Mouse (Mus musculus) liver, adult (tissue): ENCODE measurements at regions not wholly inside any gene's neighbourhood (a gene's known extent, or its start where the extent isn't known, plus 50 kb on each side); places are given as distances from the start of the nearest gene placed in this dataset.

Experiments used
- GATA4 ChIP-seq: IDR thresholded peaks from 2 replicates; pipeline ENCODE4 v1.6.1; 2014; ENCODE audit warnings: mild to moderate bottlenecking, low read length; ENCODE audit not compliant: insufficient replicate concordance

DNA sequence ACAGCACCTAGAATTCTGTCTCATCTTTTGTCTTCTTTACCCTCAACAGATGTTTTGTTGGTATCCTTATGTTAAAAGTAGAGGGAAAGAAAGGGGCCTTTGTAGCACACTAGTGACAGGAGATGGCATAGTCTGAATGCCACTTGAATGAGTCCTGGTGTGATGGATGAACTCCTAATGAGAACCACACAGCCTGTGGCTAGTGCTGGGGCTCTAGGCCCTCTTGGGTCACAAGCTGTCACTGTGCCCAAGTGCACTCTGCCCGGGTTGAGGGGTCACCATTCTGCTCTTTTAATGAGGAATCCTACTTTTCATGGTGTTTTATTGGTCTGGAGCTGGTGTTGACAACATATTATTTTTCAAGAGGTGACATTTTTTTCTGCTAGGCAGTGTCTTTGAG, 355.0 kb upstream of the Nrp1 start:
- TF ChIP-seq GATA4 = no peak

DNA sequence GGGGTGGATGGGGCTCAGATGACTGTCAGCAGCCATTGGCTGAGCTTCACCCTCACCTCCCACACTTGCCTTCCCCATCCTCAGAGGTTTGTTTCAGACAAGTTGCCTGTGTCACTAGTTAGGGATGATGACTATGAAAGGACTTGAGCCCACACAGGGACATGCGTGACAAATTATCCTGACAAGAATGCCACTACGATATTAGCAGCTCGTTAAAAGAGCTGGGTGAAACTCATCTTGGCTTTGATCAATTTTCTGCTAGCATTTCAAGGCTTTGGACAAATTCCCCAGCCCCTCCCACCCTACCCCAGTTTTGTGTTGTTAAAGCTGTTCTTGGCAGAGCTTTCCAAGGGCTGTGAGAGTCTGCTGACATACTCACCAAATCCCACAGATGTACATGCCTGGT, 354.5 kb upstream of the Nrp1 start:
- TF ChIP-seq GATA4 = no peak

DNA sequence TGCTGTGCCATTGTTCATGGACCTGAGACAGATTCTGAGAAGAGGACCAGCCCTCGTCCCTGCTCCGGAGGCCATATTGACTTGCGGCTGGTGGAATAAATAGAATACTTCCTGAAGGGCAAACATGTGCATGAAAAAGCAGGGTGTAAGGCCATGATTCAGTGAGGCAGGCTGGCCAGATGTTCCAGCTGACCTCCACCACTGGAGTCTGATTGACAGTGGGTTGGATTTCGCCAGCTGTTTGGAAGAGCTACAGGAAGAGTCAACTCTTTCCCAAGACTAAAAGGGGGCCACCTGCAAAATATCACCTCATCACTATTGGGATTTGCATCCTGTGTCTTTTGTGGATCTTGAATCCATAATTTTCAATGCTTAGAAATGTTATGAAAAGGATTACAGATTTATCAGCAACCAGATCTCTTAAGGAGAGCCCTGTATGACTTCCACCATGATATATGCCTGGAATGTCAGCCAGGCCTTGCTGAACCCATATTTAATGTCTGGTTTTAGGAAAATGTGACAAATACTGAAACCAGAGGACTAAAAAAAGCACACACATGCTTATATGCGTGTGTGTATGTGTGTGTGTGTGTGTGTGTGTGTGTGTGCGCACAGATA, 348.9 kb upstream of the Nrp1 start:
- no peak for TF ChIP-seq GATA4

DNA sequence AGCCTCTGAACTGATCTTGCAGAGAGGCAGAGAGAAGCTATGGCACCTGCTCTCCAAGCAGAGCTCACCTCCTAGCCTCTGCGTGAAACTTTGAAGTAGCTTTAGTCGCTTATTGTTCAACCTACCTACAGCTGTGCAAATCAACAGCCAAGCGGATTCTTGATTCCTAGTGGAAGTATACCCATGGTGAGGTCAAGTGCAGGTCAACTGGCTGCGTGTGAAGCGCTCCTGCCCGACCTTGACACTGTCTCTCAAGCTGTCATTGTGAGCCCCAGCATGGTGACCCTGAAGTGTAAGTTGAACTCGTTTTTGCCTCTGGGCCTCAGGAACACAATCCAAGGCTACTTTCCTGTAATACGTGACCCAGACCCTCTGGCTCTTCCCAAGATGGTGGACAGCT, 341.2 kb upstream of the Nrp1 start:
- TF ChIP-seq GATA4 = no peak

DNA sequence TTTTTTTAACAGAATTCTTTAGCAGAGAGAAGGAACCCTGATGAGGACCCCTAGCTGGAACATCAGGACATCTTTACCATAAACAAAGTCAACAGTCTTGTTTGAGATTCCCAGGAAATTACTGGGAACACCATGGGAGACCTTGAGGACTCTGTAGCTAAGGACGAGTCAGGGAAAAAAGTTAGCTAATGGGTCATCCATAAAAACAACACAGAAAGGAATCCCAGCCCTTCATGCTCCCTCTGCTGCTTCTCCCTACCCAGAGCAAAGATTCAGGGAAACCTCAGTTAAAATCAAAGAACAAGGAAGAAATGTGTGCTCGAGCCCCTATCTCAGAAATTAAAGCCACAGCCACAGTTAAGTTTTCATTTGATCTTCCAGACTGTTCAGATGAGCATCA, 334.7 kb upstream of the Nrp1 start:
- no peak for TF ChIP-seq GATA4

DNA sequence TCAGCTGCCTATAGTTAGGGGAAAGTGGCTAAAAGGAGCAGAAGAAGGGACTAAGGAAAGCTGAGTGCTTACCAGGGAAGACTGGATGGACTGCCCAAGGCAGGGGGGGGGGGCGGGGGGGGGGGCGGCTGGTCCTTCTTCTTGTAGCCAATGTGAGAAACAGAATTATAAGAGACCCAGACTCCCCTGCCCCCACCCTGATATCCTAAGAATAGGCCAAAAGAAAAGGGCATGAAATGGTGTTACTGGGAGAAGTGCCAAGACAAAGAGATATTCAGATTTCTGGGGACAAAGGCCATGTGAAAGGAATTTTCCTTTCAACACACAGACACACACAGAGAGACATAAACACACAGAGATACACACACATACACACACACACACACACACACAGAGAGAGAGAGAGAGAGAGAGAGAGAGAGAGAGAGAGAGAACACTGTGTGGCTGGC, 333.6 kb upstream of the Nrp1 start:
- peak; percentile 19; the same call in 1 of the 2 replicates for TF ChIP-seq GATA4

DNA sequence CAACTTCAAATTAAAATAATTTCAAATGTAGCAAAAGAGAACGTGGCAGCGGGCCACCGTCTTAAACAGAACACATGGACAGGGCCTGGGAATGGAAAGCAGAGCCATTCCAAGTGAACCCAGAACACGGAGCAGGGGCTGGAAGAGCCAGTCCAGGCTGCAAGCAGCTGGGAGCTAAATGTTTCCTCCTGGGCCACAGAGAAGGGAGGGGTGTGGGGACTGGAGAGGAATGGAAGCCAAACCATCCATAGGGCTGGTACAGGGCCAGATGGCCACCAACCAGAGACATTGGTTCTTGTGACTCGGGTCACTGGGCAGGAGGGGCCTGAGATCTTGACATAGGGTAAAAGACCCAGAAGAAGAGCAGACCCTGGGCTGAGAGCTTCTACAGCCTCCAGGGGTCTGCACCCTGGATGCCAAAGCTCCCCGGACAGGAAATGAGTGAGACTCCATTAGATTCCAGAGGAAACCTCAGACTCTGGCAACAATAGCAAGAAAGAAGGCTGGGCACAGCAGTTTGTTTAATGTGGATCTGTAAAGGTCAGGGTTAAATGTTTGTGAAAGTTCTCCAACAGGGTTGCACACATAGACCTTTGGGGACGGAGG, 333.1 kb upstream of the Nrp1 start:
- TF ChIP-seq GATA4 = no peak; the same call in 1 of the 2 replicates

DNA sequence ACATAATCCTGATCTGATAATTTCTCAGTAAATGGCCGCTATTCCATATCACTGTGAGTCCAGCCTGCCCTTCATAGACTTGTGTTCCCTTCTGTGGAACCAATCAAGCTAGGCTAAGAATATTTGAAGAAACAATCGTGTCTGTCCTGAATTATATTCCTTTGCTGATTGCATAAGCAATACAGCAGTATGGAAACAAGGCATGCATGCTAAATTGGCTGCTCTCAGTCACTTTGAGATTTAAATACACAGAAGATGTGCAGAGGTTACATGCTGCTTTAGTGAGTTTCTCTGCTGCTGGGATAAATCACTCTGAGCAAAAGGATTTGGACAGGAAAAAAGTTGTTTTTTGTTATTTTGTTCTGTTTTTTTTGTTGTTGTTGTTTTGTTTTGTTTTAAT, 331.4 kb upstream of the Nrp1 start:
- no peak for TF ChIP-seq GATA4

DNA sequence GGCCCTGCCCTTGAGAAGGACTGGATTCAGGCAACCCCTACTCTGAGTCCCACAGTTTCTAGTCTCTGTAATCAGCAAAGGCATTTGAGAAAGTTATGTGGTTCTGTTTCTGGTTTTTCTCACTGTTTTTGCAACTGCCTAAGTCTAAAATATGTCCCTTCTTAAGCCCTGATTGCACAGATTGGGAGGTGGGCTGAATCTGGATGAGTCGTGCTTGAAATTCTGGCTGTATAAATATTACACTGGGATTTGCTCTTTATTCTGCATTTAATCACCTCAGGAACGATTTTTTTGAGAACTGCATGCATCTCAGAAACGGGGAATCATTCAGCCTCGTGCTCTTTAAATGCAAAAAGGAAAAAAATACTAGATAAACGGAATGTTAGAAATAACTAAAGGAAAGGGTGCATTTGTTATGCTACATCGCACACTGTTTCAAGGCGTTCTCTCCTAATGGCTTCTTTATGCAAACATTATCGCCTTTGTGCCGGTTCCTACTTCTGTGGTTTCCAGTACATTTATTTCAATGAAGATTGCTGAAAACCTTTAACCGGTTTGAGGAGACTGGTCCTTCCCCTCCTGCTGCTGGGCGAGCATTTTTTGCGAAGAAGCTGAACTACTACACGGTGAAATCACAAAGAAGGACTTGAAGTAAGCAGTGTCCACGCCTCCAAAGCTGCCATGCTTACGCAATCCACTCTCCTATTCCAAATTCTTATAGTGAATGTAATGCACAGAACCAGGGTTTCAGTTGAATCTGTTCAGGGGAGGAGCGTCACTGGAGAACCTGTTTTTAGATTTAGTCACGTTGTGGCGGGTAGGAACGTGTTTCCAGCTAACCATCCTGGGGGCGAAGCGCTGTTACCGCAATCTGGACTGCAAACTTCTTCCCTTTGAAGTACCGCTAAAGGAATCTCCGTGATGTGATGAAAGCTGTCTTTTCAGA, 327.8 kb upstream of the Nrp1 start:
- no peak for TF ChIP-seq GATA4

DNA sequence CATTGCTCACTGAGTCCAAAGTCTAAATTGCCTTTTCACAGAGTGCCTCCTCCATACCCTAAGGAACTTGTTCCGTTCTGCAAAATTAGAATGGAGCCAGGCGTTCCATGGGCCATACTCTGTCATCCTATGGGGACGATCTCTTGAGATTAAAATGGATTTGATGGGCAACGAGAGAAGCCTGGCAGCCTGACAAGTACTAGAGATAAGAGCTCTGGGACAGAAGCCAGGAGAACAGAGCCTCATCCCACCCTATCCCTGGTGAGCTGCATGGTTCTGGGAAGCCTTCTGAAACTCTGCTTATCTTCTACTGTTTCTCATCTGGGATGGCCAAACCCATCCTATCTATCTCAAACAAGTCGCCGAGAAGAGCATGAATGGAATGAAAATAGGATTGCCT, 324.3 kb upstream of the Nrp1 start:
- TF ChIP-seq GATA4 = peak; percentile 20; the same call in 1 of the 2 replicates

DNA sequence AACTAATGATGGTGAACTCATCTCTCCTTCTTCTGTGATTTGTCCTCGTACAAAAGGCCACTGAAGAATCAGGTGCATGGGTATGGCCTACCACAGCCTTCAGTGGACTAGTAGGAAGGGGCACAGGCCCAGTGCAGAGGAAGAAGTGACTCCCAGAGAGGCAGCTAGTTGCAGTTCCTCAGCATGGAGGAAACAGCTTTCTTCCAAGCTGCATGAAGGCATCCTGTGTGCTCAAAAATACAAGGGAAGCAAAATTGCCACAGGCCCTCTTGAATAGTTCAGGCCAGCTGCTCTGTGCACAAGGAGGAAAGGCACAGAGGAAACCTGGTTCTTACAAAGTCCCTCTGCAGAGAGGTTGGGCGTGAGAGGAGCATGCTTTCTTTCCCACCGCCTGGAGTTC, 322.7 kb upstream of the Nrp1 start:
- no peak for TF ChIP-seq GATA4

DNA sequence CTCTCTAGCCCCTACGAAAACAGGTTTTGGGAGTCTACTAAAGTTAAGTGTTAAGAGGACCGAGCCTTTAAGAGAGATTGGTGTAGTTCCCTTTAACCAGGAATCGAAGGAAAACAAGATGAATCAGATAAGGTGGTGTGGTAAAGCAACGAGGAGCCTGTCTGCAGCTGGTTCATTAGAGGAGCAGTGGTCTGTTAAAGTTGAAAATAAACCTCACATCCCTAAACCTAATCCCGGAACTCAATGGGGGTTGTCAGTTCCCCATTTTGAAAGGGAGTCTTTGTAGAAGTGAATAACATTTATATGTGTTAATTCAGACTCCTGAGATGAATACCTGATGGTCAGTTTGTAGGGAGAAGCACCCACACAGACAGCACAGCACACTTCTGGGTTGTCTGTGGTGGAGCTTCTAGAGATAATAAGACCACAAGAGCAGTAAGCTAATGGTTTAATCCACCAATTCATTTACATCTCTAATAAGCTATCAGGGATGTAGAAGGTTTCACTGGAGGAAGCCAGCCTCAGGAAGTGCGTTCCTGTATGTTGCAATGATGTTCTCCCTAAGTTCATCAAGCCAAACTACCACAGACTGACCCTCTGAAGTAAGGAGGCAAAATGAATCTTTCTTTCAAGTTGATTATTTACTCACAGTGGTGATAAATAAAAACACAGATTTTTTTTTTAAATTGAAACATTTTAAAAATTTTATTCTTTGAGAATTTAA, 318.9 kb upstream of the Nrp1 start:
- no peak for TF ChIP-seq GATA4

DNA sequence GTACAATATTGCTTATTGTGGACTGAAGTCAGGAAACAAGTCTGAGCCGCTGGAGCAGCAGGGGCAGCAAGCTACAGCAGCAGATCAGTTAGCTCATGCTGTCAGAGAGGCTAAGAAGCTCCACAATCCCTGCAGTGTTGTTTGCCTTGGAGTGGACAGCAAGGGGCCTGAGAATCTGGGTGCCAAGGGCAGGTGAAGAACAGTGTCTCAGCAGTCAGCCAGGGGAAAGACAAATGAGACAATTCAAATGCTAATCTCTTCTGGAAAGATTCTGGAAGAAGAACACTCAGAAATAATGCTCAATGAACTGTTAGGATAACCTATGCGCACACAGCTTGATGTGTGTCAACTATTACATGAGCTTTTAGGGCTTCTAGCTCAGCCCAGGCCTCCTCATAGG, 315.5 kb upstream of the Nrp1 start:
- TF ChIP-seq GATA4 = no peak

DNA sequence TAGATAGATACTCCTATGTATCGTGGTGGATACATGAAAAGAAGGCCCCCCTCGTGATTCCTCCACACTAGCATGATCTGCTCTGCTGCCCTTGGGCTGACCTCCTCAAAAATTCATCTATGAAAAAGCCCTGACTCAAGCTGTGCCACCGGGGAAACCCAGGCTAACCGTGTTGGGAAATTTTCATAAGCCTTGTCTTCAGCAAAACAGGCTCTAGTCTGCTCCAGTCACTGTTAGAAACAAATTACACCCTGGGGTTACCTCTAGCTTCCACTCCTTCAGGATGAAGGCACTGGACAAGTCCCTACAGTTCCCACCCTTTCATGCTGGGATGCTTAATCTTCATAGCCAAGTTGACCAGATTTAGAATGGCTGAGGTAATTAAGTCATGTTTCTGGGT, 315.0 kb upstream of the Nrp1 start:
- no peak for TF ChIP-seq GATA4

DNA sequence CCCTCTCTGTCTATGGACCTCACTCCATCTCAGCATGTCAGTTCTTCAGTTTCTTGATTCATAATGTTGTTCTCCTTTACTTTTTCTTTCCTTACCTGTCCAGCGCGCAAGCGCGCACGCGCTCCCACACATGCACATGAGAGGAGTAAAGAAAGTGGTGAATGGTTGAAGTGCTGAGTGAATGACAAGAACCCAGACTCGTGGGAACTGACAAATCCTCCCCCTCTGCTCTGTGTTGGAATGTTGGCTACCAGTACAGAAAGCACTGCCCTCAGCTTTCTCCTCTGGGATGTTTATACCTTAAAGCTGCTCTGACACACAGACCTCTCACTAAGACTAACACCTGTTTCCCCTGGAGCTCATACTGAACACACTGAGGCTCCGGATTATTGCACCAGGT, 302.2 kb upstream of the Nrp1 start:
- no peak for TF ChIP-seq GATA4
